Mouse (Mus musculus): Measurements from ENCODE around the gene Npy5r. TPM values are rescaled to one million over a fixed set of nuclear protein-coding genes. Genes with fewer than 3 reads are reported as not detected.

Npy5r gene
- polyA plus RNA-seq (2015; fragmentation: Illumina TruSeq; extraction: RNeasy Lipid Tissue Mini Kit (QIAGEN cat#74804); ENCODE audit: insufficient read depth, low replicate concordance): not detected

GRCm38 (mm10) chr8:66687511-66688329 is at the start of gene Npy5r:
Gene Npy5r (minus strand): TSS chr8:66688128.

GRCm38 (mm10) chr8:66696970-66697843 is 9.3 kb upstream of the Npy5r start, which contains the start of gene Npy1r:
Gene Npy1r (plus strand): TSS chr8:66697192.

Other genes with a start within 250 kb of the Npy5r start
- gene Tma16, start 201.6 kb downstream of the Npy5r start, polyA plus RNA-seq (2015; fragmentation: Illumina TruSeq; extraction: RNeasy Lipid Tissue Mini Kit (QIAGEN cat#74804); ENCODE audit: insufficient read depth, low replicate concordance): 14.7 TPM
- not detected for gene Tktl2, start 176.4 kb downstream of the Npy5r start, polyA plus RNA-seq (2015; fragmentation: Illumina TruSeq; extraction: RNeasy Lipid Tissue Mini Kit (QIAGEN cat#74804); ENCODE audit: insufficient read depth, low replicate concordance)
- gene Npy1r, start 9.1 kb upstream of the Npy5r start, polyA plus RNA-seq (2015; fragmentation: Illumina TruSeq; extraction: RNeasy Lipid Tissue Mini Kit (QIAGEN cat#74804); ENCODE audit: insufficient read depth, low replicate concordance): 13.0 TPM
- 11.2 TPM for gene Naf1, start 172.1 kb upstream of the Npy5r start, polyA plus RNA-seq (2015; fragmentation: Illumina TruSeq; extraction: RNeasy Lipid Tissue Mini Kit (QIAGEN cat#74804); ENCODE audit: insufficient read depth, low replicate concordance)